Mouse (Mus musculus) cerebellum, adult 2 months (tissue): ENCODE results near the gene Tfb1m.

Experiments
- CTCF ChIP-seq: fragments of 200-500 bp; IDR thresholded peaks from 2 replicates; pipeline ENCODE4 v1.5.1; 2011; ENCODE audit warnings: low read depth, mild to moderate bottlenecking, control low read depth, low read length, moderate library complexity, borderline replicate concordance; ENCODE audit not compliant: insufficient read depth
- POLR2A ChIP-seq: fragments of 200-500 bp; IDR thresholded peaks from 2 replicates; pipeline ENCODE4 v1.6.1; 2011; ENCODE audit warnings: low read length, control low read depth, borderline replicate concordance; ENCODE audit not compliant: insufficient read depth

DNA sequence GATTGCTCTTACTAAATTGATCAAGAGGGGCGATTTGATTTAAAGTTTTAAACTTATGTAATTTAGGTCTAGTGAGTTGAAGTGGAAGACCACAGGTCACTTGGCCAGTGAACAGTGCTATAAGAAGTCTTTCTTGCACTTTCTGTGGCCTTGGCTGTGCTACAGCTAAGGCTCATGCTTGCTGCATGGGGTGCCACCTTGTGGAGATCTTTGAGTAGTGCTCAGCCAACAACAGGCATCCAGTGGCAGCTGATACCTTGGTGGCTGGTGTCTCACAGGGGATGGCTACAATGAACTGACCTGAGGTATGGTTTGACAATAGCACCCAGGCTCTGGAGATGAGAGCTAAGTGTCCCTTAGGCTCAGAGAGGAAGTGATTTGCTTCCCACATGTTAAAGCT is 47.7 kb downstream of the Tfb1m start:
- TF ChIP-seq POLR2A (no peak), CTCF (peak; percentile 92)
